Mouse (Mus musculus): Measurements from ENCODE around the gene Arid3b.

DNA sequence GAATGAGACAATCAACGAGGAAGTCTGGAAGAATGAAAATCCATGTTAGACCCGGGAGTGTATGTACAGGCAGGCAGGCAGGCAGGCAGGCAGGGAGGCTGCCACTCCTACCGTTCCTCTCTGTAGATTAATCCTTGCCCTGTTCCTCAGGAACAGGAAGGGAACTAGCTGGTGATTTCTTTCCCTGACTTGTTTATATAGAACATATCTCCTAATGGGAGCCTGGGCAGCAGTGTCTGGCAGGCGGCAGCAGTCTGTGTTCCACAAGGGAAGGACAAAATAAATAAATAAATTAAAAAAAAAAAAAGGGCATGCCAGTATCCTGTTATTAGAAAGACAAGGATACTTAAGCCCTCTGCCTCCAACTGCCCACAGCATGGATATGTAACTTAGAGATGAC is 32.8 kb downstream of the Arid3b start:
- TF ChIP-seq MEF2A (IDR thresholded peaks at IDR 0.05; ENCODE audit: borderline replicate concordance, low read depth, low read length), result no peak
- no peak for TF ChIP-seq ZKSCAN1 (IDR thresholded peaks at IDR 0.05; ENCODE audit: borderline replicate concordance, low read depth, low read length)
- no peak for TF ChIP-seq NELFE (IDR thresholded peaks at IDR 0.05; ENCODE audit: low read depth, low read length)
- no peak for TF ChIP-seq ZNF384 (IDR thresholded peaks at IDR 0.05; ENCODE audit: low read depth, low read length)
- no peak for TF ChIP-seq UBTF (IDR thresholded peaks at IDR 0.05; ENCODE audit: low read depth, low read length)
- TF ChIP-seq USF2 (conservative IDR thresholded peaks at IDR 0.05; ENCODE audit: low read depth, low read length), result no peak
- TF ChIP-seq POLR2A (IDR thresholded peaks at IDR 0.05; ENCODE audit: low read depth, low read length), result no peak
